Mouse (Mus musculus) hindbrain, postnatal 0 days (tissue): ENCODE measurements around the gene Tstd3. TPM values are rescaled to one million over a fixed set of nuclear protein-coding genes. Genes with fewer than 3 reads are reported as not detected.

ENCODE experiments used
- ATAC-seq: fragments of 200-750 bp; cut with Nextera tagmentation; 2 replicates; pipeline ENCODE4 v1.8.0; 2017; ENCODE audit warnings: mild to moderate bottlenecking, moderate TSS enrichment, moderate library complexity
- DNase-seq: peaks from one replicate; pipeline ENCODE4 v3.0.0-alpha.2; 2015; ENCODE audit warnings: low spot score
- H3K27ac ChIP-seq: fragments of 300-500 bp; sonication (generic); 2 replicates; pipeline ENCODE4 v1.5.1; 2014; ENCODE audit warnings: mild to moderate bottlenecking
- H3K27me3 ChIP-seq: fragments of 300-500 bp; sonication (generic); 2 replicates; pipeline ENCODE4 v1.6.1; 2014; ENCODE audit warnings: low read length, mixed read lengths; ENCODE audit not compliant: insufficient read depth
- H3K36me3 ChIP-seq: fragments of 300-500 bp; sonication (generic); 2 replicates; pipeline ENCODE4 v1.6.1; 2014; ENCODE audit warnings: low read length, mixed read lengths; ENCODE audit not compliant: insufficient read depth
- H3K4me1 ChIP-seq: fragments of 300-500 bp; sonication (generic); 2 replicates; pipeline ENCODE4 v1.6.1; 2014; ENCODE audit warnings: antibody characterized with exemption, low read length, mixed read lengths; ENCODE audit not compliant: insufficient read depth
- H3K4me2 ChIP-seq: fragments of 300-500 bp; sonication (generic); 2 replicates; pipeline ENCODE4 v1.6.1; 2014; ENCODE audit warnings: low read depth, mild to moderate bottlenecking, low read length, moderate library complexity, mixed read lengths
- H3K4me3 ChIP-seq: fragments of 300-500 bp; sonication (generic); 2 replicates; pipeline ENCODE4 v1.5.1; 2014; ENCODE audit warnings: low read length
- H3K9ac ChIP-seq: fragments of 300-500 bp; sonication (generic); replicated peaks from 2 replicates; pipeline ENCODE4 v1.6.1; 2014; ENCODE audit warnings: mild to moderate bottlenecking, low read length, moderate library complexity, mixed read lengths
- H3K9me3 ChIP-seq: fragments of 300-500 bp; sonication (generic); 2 replicates; pipeline ENCODE4 v1.6.1; 2016; ENCODE audit warnings: low read length, mixed read lengths
- CTCF ChIP-seq: IDR thresholded peaks from 2 replicates; pipeline ENCODE4 v1.5.1; 2016; ENCODE audit warnings: antibody characterized with exemption, control low read depth, low read depth
- WGBS: fragments of 180-500 bp; shearing (Covaris S2); extraction: QIAGEN DNeasy Blood & Tissue Kit; methylation state at CpG from one replicate; pipeline ENCODE4 v1.1.7; 2014; 5-methylcytosine and 5-hydroxymethylcytosine counted together
- polyA plus RNA-seq: library from polyadenylated mRNA; unstranded; fragments of >200 nt; fragmentation: Nextera tagmentation; extraction: Ambion mirVana; gene quantifications from 2 replicates; pipeline ENCODE4 v1.2.1, GENCODE M21; 2015
- total RNA-seq: library from RNA; depleted of rRNA; stranded (reverse); fragments of >200 nt; gene quantifications from 2 replicates; pipeline ENCODE4 v1.2.3, GENCODE M21; 2014

Gene Tstd3
- total and polyA plus RNA-seq, 2 experiments from 2014 or later, result 11.4 to 24.8 TPM

GRCm38 (mm10) chr4:21793631-21794030 is 26.6 kb upstream of the Tstd3 start:
- Histone ChIP-seq H3K9ac (no peak overlapping the region), H3K4me2 (no peak overlapping the region), H3K4me1 (no peaks in the 10 kb centered on the region), H3K4me3 (no peak overlapping the region), H3K36me3 (peaks cover 2% of the 10 kb centered on the region; the same call in 1 of the 2 replicates), H3K27ac (no peak overlapping the region), H3K27me3 (no peaks in the 10 kb centered on the region), H3K9me3 (no peaks in the 10 kb centered on the region)
- ATAC-seq (peak; percentile 58), DNase-seq (peak; percentile 60)
- TF ChIP-seq CTCF, result no peak
- 43% methylated on average over 3 of the region's 3 CpGs for WGBS

- DNase-seq (peak; percentile 41), ATAC-seq (0 out of 2 replicates have a peak, but pooled peaks have one; percentile 32)
- Histone ChIP-seq H3K27me3 (no peaks in the 10 kb centered on the region), H3K4me3 (no peak overlapping the region), H3K9me3 (no peaks in the 10 kb centered on the region), H3K4me1 (no peaks in the 10 kb centered on the region), H3K9ac (no peak overlapping the region), H3K36me3 (peaks cover 10% of the 10 kb centered on the region), H3K27ac (no peak overlapping the region), H3K4me2 (no peak overlapping the region)
- no peak for TF ChIP-seq CTCF
- 75% methylated on average over 4 of the region's 4 CpGs for WGBS
These were observed 22.8 kb upstream of the Tstd3 start for GRCm38 (mm10) chr4:21789836-21790235.

GRCm38 (mm10) chr4:21788903-21789302 is 21.9 kb upstream of the Tstd3 start:
- WGBS, result 81% methylated on average over 6 of the region's 6 CpGs
- Histone ChIP-seq H3K9ac (no peak overlapping the region), H3K36me3 (peaks cover 18% of the 10 kb centered on the region), H3K4me3 (no peak overlapping the region), H3K4me2 (no peak overlapping the region), H3K27me3 (no peaks in the 10 kb centered on the region), H3K4me1 (no peaks in the 10 kb centered on the region), H3K27ac (no peak overlapping the region), H3K9me3 (no peaks in the 10 kb centered on the region)
- TF ChIP-seq CTCF, result no peak
- no peak for ATAC-seq
- DNase-seq, result no peak

- ATAC-seq, result no peak
- WGBS, result 96% methylated on average over 12 of the region's 12 CpGs
- H3K4me3 ChIP-seq, result no peak overlapping the region
- no peaks in the 10 kb centered on the region for H3K27me3 ChIP-seq
- no peak overlapping the region for H3K4me2 ChIP-seq
- no peak for DNase-seq
- no peak for TF ChIP-seq CTCF
- H3K27ac ChIP-seq, result no peak overlapping the region
- H3K9ac ChIP-seq, result no peak overlapping the region
- peaks cover 38% of the 10 kb centered on the region for H3K36me3 ChIP-seq
- no peaks in the 10 kb centered on the region for H3K4me1 ChIP-seq
- no peaks in the 10 kb centered on the region for H3K9me3 ChIP-seq
These were observed 19.3 kb upstream of the Tstd3 start for GRCm38 (mm10) chr4:21786268-21786667.

GRCm38 (mm10) chr4:21780816-21781726 is 14.1 kb upstream of the Tstd3 start:
- H3K4me1 ChIP-seq, result no peaks in the 10 kb centered on the region
- H3K36me3 ChIP-seq, result peaks cover 38% of the 10 kb centered on the region
- DNase-seq (no peak), ATAC-seq (no peak)
- no peak overlapping the region for H3K4me2 ChIP-seq
- no peak overlapping the region for H3K27ac ChIP-seq
- 98% methylated on average over 12 of the region's 12 CpGs for WGBS
- no peak overlapping the region for H3K9ac ChIP-seq
- TF ChIP-seq CTCF, result no peak
- no peak overlapping the region for H3K4me3 ChIP-seq
- no peaks in the 10 kb centered on the region for H3K9me3 ChIP-seq
- no peaks in the 10 kb centered on the region for H3K27me3 ChIP-seq

- Histone ChIP-seq H3K27ac (no peak overlapping the region), H3K4me1 (no peaks in the 10 kb centered on the region), H3K4me2 (peak overlapping the region; percentile 70), H3K4me3 (peak overlapping the region; percentile 88), H3K36me3 (peaks cover 6% of the 10 kb centered on the region; the same call in 1 of the 2 replicates), H3K27me3 (no peaks in the 10 kb centered on the region), H3K9me3 (no peaks in the 10 kb centered on the region), H3K9ac (peak overlapping the region; percentile 86)
- ATAC-seq (no peak), DNase-seq (no peak)
- TF ChIP-seq CTCF, result no peak
- WGBS, result 6% methylated on average over 9 of the region's 9 CpGs
These were observed 9.9 kb upstream of the Tstd3 start for GRCm38 (mm10) chr4:21776946-21777265.
